Mouse (Mus musculus): ENCODE measurements around the gene Tfam.

DNA sequence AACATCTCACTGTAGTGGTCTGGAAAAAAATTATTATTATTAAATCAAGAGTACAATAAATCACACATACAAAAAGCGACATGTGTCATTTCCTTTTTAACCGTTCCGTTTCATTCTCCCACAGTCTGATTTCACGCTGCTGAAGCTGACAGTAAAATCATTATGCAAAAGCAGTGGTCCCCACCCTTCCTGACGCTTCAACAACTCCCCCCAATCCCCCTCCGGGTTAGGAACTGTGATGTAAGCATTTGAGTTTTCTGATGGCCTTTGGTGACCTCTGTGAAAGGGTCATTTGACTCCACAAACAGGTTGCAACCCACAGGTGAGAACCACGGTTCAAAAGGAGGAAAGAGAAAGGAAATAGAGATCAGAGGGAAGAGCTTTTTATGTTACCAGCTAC, 8.9 kb upstream of the Tfam start:
- TF ChIP-seq EP300 (IDR thresholded peaks at IDR 0.05; ENCODE audit: low read depth) (no peak), CTCF (IDR thresholded peaks at IDR 0.05; ENCODE audit: low read depth) (no peak)
